Mouse (Mus musculus) cerebral cortex, adult 2 months (tissue): ENCODE results near the gene Fut1.

ENCODE experiments used
- WGBS: fragments of 180-500 bp; shearing (Covaris S2); methylation state at CpG from one replicate; pipeline ENCODE4 v1.1.7; 2018; 5-methylcytosine and 5-hydroxymethylcytosine counted together

Fut1 gene

DNA sequence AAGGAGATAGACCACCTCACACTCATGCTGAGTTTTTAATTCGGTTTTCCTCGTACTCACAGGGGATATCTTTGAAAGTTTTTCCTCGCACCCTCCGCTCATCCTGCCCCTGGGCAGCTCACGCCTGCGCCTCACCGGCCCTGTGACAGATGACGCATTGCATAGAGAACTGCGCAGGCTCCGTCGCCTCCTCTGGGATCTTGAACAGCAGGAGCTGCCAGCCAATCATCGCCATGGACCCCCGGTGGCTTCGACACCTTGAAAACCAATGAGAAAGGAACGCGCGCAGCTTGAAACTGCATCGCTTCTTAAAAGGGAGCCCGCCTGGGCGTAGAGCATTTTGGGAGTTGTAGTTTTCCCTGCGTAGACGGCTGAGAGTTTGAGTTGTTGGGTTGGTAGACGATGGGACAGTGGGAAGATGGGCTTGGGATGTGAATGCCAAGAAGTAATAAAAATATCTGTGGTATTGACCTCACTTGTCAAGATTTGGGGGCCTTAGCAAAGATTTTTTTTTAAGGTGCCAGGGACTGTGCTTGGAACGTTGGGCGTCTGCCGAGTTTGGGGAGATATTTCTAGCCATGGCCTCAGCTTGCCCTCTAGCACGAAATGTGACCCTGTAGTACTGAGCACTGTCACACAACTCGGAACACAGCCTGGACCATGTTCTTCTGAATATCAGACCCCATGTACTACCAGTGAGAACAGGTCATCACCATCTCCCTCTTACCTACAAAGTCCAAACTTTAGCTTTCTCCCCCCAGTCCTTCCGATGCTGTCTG is 21.7 kb downstream of the Fut1 start:
- 25% methylated on average over 29 of the region's 29 CpGs for WGBS

DNA sequence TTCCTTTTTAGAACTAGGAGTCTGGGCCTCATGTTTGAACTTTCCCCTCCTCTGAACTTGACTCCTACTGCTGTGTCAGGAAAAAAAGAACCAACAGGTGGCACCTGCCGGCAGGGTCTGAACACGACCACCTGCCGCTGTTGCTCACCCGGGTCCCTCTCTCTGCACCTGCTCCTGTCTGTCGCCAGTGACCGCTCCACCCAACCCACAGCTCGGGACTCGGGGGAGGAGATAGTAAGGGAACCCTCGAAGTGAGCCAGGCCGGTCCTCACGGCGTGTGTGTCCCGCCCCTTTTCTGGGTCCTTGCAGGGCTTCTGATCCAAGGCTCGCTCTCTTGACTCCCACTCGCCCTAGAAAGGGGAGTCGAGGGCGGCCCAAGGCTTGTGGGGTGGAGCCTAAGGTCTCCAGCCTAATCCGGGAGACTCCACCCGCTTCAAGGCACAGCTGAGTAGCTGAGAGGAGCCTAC is 22.5 kb downstream of the Fut1 start, which contains the start of gene Mamstr:
Gene Mamstr, plus strand, starts transcription at position 417 of the 467 bp plus-strand sequence.
- 49% methylated on average over 19 of the region's 19 CpGs for WGBS

DNA sequence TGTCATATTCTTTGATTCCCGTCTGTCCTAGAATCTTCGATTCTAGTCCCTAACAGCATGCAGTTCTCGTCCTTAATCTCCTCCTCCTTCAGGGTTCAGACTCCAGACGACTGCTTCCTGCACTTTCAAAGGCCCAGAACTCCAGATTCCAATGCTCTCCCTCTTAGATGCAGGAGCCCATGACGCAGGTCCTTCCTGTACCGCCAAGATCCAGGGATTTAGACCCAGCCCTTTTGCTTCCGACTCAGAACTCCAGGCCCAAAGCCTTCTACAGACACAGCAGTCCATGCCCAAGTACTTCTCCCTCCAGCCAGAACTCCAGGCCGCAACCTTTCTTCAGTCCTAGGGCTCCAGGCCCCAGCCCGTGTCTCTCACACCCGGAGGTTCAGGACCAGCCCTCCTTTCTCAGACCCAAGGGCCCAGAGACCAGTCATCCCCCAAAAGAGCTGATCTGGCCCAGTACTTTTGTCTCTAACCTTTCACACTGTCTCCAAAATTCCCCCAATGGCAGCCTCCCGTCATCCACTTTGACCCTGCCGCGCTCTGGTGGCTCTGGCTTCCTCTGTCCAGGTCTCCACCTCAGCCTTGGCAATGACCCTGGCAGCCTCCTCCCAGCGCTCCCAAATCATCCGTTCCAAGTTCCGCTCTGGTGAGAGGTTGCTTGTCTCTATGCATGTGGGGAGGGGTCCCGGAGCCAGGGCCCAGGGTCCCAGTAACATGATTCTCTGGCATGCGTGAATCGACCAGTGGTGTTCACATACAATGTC is 23.3 kb downstream of the Fut1 start:
- WGBS, result 77% methylated on average over 19 of the region's 19 CpGs

DNA sequence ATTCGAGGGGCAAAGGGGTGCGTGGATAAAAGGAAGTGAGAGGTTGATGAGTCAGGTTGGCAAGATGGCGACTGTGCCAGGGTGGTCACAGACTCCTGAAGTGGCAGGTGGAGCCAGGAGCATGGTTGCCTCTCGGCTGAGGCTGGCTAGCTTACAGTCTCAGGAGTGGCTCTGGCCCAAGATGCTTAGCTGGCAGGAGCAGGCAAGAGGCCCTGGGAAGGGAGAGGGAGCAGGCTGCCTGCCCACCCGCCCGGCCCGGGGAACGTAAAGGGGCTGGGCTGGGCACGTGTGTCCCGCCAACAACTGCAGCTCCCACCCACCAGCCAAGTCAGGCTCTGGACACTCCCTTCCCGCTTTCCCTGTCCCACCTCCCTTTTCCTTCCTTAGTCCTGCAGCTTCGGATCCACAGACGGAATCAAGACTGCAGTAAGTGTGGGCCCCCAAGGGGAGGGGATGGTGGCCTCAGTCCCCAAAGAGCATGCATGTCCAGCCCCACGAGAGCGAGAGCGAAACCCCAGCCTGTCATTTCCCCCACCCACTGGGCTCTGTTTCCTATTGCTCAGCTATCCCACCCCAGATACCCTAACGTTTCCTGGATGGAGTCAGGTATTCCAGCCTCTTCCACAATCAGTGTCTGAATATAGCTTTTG is 24.4 kb downstream of the Fut1 start:
- WGBS, result 49% methylated on average over 17 of the region's 17 CpGs

DNA sequence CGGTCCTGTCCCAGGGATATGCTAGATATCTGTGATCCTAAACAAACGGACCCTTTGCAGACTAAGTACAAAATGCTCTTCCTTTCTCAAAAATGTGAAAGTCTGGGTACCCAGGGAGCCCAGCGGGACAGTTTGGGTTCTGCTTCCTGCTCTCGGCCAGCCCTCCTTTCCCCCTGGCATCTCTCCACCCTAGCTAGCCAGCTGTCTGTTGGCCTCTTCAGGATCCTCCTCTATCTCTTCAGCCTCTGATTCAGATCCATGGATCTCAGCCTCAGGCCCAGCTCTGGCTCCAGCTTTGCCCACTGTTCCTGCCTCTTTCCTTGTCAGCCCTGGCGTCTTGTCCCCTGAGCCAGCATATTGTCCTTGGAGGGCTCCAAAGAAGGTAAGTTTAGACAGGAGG is 25.0 kb downstream of the Fut1 start:
- WGBS, result 79% methylated on average over 5 of the region's 5 CpGs

DNA sequence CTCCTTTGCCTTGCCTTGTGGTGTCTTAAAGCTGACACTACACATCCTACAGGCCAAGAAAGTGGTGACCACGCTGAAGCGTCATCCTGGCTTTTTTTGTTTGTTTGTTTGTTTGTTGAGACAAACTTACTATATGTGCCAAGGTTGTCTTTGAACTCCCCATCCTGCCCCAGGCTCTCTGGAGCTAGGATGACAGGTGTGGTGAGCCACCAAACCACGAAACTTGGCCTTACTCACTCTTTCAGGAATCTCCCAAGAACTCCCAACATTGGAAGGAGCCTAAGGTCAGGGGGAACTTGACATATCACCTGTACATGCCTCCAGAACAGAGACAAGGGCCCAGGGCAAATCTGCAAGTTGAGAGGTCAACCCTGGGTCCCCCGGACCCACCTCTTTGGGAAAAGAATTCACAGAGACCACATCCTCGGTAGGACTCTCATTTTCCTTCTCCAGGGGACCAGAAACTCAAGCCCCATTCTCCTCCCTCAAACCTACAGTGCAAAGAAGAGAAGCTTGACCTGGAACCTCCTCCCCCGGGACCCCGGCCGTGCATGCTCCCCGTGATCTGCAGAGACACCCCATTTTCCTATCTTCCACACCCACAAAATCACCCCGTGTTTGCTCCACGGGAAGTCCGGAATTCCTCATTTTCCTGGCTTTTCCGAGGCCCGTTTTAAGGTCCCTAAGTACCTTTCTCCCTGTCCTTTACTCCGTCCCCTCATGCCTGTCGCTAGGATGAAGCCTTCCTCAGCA is 25.6 kb downstream of the Fut1 start:
- 42% methylated on average over 16 of the region's 16 CpGs for WGBS

DNA sequence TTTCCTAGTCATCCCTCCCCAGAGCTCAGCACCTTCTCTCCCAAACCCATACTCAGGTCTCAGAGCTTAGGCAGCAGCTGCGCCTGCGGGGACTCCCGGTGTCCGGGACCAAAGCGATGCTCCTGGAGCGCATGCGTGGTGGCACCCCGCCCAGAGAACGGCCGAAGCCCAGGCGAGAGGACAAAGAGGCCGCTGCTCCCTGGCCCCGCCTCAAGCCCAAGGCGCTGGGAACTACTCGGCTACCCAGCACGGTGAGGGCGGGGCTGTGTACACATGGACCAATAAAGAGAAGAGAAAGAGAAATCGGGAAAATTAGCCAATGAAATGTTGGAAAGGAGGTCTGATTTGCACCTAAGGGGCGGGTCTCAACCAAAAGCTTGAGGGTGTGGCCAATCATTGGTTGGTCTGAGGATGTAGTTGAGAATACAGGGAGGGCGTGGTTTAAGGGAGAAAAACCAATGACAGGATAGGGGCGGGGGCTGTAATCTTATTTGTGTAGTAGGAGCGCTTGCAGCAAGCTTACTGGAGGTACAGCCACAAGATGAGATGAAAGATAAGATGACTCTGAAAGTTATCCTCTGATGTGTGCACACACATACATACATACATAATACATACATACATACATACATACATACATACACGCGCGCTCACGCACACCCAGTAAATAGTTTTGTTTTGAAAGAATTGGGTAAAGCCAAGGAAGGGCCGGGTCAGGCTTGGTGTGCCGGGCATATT is 26.5 kb downstream of the Fut1 start:
- 11% methylated on average over 28 of the region's 28 CpGs for WGBS

DNA sequence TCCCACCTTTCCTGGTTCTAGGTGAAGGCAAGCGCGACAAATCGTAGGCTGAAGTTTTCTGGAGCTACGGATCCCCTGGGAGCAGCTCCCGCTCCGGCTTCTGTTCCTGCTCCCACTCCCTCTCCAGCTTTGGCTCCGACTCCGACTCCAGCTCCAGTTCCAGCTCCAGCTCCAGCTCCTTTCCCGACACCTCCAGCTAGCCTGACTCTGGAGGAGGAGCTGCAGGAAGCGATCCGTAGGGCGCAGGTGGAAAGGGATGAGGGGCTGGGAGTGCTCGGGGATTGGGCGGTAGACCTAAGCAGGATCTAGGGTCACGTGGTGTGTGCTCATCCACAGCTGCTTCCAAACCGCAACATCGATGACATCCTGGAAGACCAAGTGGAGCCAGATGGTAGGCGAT is 27.1 kb downstream of the Fut1 start:
- WGBS, result 20% methylated on average over 18 of the region's 18 CpGs

DNA sequence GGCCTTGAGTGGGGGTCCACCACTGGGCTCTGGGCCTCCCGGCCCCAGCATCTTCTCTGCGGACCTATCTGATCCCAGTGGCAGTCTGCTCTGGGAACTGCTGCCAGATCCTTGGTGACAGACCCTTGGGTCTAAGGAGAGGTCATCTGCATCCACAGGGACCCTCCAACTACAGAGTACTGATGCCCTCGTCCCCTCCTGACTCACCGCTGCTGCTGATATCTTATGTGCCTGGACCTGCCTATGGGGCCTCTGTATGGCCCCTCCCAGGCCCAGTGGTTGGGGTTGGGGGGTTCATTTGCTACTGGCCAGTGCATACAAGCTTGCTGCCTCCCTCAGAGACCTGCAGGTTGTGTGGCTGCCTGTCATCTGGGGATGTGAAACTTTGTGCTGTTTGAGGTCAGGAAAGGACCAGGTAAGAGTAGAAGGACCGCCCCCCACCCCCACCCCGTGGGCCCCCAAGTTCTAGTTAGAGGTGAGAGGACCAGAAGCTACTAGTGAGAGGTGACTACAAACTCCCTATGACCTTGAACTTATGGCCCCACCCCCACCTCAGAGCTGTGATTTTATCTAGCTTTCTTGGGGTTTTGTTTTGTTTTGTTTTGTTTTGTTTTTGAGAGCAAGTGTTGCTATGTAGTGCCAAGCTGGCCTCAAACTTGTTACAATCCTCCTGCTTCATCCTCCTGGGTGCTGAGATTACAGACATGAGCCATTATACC is 27.9 kb downstream of the Fut1 start:
- 74% methylated on average over 6 of the region's 6 CpGs for WGBS

DNA sequence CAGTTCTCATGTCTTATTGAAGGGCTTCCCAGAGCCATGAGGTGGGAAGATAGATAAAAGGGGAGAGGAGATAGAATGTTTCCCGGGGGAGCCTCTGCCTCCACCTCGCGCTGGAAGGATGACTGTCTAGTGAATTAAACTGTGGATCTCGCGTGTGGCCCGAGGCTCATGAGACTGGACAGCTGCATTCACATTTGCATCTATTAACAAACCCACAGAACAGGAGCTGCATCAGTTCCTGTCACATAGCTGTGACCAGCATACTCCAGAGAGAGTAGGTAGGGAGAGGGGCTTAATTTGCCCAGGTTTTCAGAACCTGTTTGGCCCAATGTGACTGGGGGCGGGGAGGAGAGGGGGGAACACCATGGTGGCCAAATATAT is 28.5 kb downstream of the Fut1 start:
- 75% methylated on average over 7 of the region's 7 CpGs for WGBS

DNA sequence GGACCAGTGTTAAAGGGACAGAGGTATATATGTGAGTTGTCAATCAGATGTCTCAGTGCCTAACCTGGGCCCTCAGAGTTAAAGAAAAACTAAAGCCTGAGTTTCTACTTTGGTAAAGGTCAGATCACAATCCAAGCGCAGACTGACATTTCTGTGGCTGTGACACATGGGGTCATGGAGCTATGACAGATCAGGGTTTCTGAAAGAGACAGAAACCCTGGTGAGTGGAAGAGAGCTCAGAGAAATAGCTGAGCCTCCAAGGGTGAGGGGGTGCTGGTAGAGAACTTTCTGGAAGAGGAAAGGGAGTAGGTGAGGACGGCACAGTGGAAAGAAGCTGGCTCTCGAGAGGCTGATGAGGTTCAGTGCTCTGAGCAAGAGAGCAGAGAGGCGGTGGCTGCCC is 29.6 kb downstream of the Fut1 start:
- WGBS, result 72% methylated on average over 4 of the region's 4 CpGs

DNA sequence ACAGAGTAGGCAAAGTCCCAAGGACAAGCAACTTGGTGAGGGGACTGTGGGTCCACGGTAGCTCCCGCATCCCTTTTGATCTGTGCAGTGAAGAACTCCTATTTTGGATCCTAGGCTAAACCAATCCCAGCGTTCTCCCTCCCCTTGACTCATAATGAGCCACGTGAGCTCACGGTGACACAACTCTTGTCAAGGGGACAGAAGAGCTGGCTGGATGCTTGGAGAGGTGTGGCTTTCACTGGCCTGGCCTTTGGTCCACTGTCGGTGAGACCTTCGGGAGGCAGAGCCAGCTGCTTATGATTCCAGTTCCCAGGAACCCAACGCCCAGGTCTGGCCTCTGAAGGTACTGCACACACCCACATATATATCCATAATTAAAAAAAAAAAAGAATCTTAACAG is 32.3 kb downstream of the Fut1 start:
- 74% methylated on average over 8 of the region's 8 CpGs for WGBS

DNA sequence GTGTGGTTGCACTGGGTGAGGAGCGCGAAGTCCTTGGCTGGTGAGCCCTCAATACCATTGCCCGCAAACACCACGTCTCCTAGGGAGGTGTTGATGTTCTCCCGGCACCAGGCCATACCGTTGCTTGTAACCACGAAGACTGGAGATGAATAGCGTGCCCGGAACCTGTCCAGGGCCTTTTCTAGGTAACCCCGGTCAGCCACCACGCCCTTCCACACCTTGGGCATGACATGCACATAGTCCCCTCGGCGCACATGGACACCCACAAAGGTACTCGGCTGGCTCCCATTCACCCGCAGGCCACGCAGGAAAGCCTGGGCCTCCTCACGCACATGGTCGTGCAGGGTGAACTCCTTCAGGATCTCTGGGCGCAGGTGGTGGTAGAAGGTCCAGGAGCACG is 33.4 kb downstream of the Fut1 start:
- WGBS, result 95% methylated on average over 20 of the region's 20 CpGs

DNA sequence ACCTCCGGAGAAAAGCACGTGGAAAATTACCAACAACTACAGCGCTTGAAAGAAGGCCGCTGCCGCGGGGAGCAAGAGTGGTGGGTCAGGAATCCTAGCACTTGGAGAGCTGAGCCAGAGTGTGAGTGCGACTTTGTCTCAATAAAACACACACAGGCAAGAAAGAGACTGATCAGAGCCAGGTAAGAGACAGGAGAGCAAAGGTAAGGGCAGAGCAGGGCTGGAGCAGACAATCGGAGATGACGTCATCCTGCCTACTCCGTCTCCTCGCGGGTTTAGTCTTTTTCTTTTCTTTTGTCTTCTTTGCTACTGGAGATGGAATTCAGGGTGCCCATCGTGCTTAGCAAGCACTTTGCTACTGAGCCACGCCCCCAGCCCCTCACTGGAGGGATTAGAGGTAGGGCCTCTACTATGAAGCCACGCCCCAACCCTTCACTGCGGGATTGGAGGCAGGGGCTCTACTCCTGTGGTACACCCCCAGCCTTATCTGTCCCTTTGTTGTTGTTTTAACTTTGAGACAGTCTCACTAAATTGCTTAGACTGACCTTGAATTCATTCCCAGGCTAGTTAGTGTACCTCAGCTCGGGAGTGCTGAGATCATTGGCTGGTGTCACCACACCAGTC is 37.4 kb downstream of the Fut1 start:
- WGBS, result 33% methylated on average over 17 of the region's 17 CpGs

DNA sequence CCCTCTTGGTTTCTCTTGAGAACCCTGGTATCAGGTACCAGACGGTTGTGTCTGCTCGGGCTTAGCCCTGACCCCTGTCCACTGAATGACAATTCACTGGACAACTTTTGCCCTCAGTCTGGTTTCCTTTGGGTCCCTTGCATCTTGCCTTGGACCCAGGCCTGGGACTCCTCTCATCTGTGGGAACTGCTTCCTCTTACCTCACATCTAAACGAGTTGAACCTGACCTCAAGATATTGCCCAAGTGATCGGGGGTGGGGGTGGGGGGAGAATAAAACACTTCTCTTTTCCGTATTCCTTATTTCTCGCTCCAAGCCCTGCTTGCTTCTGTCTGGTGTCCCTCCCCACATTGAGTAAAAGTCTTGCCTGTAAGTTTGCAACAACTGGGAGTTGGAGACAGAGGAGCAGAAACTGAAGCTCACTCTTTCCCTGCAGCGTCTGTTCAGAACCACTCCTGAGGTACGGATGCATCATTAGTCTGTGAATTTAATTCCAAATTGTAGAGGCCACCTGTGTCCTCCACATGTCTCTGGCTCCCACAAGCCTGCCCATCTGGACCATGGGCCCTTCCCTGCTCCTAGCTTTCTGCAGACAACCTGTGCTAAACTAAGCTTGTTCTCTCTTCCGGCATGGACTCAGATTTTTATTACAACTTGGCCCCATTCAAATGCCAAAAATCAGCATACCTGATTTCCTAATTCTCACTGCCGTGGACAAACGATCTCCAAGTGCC is 43.8 kb downstream of the Fut1 start:
- WGBS, result 83% methylated on average over 11 of the region's 11 CpGs

DNA sequence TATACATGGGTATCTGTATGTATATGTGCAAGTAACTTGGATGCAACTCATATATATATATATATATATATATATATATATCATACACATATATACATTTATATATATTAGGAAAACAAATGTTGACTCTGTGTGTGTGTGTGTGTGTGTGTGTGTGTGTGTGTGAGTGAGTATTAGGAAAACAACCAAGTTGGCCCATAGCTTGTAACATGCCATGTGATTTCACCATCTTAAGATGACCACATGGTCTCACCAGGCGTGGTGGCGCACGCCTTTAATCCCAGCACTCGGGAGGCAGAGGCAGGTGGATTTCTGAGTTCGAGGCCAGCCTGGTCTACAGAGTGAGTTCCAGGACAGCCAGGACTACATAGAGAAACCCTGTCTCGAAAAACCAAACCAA is 44.6 kb downstream of the Fut1 start:
- 95% methylated on average over 6 of the region's 6 CpGs for WGBS

DNA sequence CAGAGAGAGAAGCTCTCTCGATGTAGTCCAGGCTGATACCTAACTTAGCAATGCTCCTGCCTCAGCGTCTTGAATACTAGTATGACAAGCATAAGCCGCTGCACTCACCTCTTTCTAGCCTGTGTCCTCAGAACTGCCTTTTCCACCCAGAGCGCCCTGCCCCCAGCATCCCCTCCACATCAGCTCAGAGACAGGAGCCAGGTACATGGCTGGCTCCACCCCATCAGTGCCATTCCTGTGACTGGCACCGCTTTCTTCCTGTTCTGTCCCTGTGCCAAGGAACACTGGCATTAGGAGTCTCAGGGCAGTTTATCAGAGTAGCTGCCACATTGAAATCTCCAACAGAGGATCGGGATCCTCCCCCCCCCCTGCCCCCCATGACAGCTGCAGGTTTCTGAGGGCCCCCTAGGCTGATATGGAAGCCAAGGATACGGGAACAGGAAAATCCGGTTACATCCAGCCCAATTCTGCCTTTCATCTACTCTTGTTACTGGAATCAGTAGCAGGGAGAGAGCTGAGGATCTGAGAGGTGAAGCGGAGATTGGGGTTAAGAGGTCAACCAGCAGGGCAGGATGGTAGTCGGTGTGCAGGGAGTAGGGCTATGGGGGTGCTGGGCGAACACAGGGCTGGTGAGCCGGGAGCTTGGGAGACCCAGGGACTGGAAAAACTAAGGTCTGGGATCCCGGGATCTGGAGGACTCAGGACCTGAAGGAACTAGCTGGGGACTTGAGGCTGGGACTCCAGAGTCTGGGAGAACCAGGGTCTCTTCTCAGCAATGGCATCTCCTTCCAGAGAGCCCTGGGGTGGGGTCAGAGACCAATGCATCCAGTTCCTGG is 48.4 kb downstream of the Fut1 start:
- WGBS, result 62% methylated on average over 13 of the region's 13 CpGs

DNA sequence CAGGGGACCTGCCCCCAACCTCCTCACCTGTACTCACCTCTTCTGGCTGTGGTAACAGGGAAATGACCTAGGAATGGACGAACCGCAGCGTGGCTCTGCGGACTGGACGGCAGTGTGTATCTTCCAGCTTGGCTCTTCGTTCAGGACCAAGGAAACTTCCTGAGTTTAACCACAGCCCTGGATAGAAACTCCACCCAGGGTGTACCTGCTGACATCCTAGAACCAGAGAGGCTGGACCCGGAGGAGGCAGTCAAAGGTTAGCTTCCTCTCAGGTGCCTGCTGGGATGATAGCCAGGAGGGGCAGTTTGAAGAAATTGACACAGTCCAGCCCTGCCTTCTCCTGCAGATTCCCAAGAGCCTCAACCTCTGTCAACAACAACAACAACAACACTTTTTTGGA is 49.1 kb downstream of the Fut1 start, which contains the start of gene Fut2:
Gene Fut2, minus strand, starts transcription at position 234 of the 400 bp plus-strand sequence.
- WGBS, result 88% methylated on average over 7 of the region's 7 CpGs
